In the genomic region with DNA sequence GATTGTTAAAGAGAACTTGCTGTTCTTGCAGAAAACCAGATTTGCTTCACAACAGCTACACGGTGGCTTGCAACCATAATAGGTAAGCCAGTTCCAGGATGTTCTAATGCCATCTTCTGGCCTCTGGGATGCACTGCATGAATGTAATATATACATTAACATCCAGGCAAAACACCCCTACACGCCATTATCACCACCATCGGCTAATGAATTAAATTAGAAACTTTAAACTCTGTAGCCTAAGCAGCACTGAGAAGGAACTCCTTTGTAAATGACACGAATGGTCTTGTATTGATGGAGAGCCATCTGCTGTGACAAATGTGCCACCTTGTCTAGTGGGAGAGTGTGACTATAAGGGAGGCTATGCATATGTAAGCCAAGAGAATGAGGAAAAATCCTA, we compare ENCODE assay signal across 11 mouse cellular contexts. TPM values are rescaled to one million over a fixed set of nuclear protein-coding genes. Genes with fewer than 3 reads are reported as not detected.
DNase-seq lines count a peak whose midpoint lies in the region; ATAC-seq and TF ChIP-seq lines count a peak whose summit lies in the region.
"Had no signal": no experiment of that assay in that cellular context is flagged by ENCODE, and none has a peak within 500 bp of the region (broad histone marks: within the 10 kb centered on the region; RNA-seq: fewer than 3 reads in every experiment).

No protein-coding gene starts in this region.

- H3K9ac ChIP-seq in lung, embryonic 14.5 days = no peak overlapping the region
- H3K9ac ChIP-seq: neural tube, embryonic 13.5 days had no signal

- no peaks in the 10 kb centered on the region for H3K9me3 ChIP-seq in lung, embryonic 14.5 days (ENCODE audit: low read depth, low read length)
- H3K9me3 ChIP-seq: G1E; neural tube, embryonic 13.5 days had no signal

- no peak for ATAC-seq in lung, embryonic 14.5 days (ENCODE audit: insufficient read depth)
- ATAC-seq in erythroblast, adult 5-6 weeks (replicated peaks; ENCODE audit: low FRiP score, poor library complexity, severe bottlenecking) = no peak
- no peak for ATAC-seq in monocyte, adult 5-6 weeks (replicated peaks; ENCODE audit: insufficient number of reproducible peaks, low FRiP score, low TSS enrichment, poor library complexity, severe bottlenecking)

- H3K4me1 ChIP-seq in lung, embryonic 14.5 days (ENCODE audit: insufficient read depth) = no peaks in the 10 kb centered on the region
- H3K4me1 ChIP-seq in lung, adult 2 months (ENCODE audit: control insufficient read depth, insufficient read depth, low read length) = no peaks in the 10 kb centered on the region
- H3K4me1 ChIP-seq: neural tube, embryonic 13.5 days had no signal

- H3K27ac ChIP-seq in lung, embryonic 14.5 days (ENCODE audit: low read depth) = no peak overlapping the region
- H3K27ac ChIP-seq: neural tube, embryonic 13.5 days had no signal

- no peak overlapping the region for H3K4me3 ChIP-seq in lung, embryonic 14.5 days (ENCODE audit: low read depth, low read length)
- H3K4me3 ChIP-seq in lung, adult 2 months (replicated peaks; ENCODE audit: extremely low read depth, low read depth, low read length) = no peak overlapping the region
- H3K4me3 ChIP-seq: neural tube, embryonic 13.5 days had no signal

- TF ChIP-seq POLR2A in lung, adult 2 months (IDR thresholded peaks at IDR 0.05; ENCODE audit: borderline replicate concordance, extremely low read depth, low read depth, low read length) = no peak

- H3K36me3 ChIP-seq in lung, embryonic 14.5 days (ENCODE audit: insufficient read depth) = no peaks in the 10 kb centered on the region
- no peaks in the 10 kb centered on the region for H3K36me3 ChIP-seq in splenic B cell, adult 2 months (ENCODE audit: control insufficient read depth, insufficient read depth, low read length, poor library complexity, severe bottlenecking)
- H3K36me3 ChIP-seq: G1E; neural tube, embryonic 13.5 days had no signal

- 36% methylated on average over 4 of the region's 4 CpGs for WGBS in lung, embryonic 14.5 days
- 47% methylated on average over 4 of the region's 4 CpGs for WGBS in lung, adult 2 months

- no peaks in the 10 kb centered on the region for H3K27me3 ChIP-seq in lung, embryonic 14.5 days (ENCODE audit: insufficient read depth, low read length)
- H3K27me3 ChIP-seq in splenic B cell, adult 2 months (ENCODE audit: control insufficient read depth, insufficient read depth, low read length, poor library complexity, severe bottlenecking) = no peaks in the 10 kb centered on the region
- H3K27me3 ChIP-seq: neural tube, embryonic 13.5 days had no signal

- peak; percentile 56 for TF ChIP-seq CTCF in lung, embryonic 14.5 days (IDR thresholded peaks at IDR 0.05; ENCODE audit: low read depth)
- TF ChIP-seq CTCF in lung, adult 2 months (IDR thresholded peaks at IDR 0.05; ENCODE audit: insufficient read depth, low read length) = no peak

- H3K4me2 ChIP-seq in lung, embryonic 14.5 days = no peak overlapping the region
- H3K4me2 ChIP-seq: neural tube, embryonic 13.5 days had no signal

- peak; percentile 21 to 60 for DNase-seq in frontal cortex, postnatal 36 days (ENCODE audit: low spot score in 2 of 2)
- DNase-seq in frontal cortex, postnatal 25 days (ENCODE audit: low spot score in 2 of 2) = no peak
- DNase-seq in lung, embryonic 14.5 days = peak; percentile 63
- DNase-seq in lung, adult 2 months = no peak
- DNase-seq in brain, adult 2 months (ENCODE audit: low read depth, low spot score) = peak; percentile 66
- peak; percentile 18 for DNase-seq in splenic B cell, adult 2 months (ENCODE audit: low read depth, low spot score)
- DNase-seq: lung, postnatal 4 days had no signal

RNA-seq across cellular contexts. Expression of a gene that starts 11.5 kb away (rescaled TPM):
- 0.22 and 0.51 TPM in 2 replicates for polyA plus RNA-seq in lung, embryonic 14.5 days (2014; fragmentation: Nextera tagmentation; extraction: Ambion mirVana)
- 3.0 and 7.0 TPM in 2 replicates for polyA plus RNA-seq in lung, adult 2 months (2012; rRNA removed)
- total RNA-seq in erythroblast, adult 5-6 weeks (2015; ENCODE audit: low replicate concordance) = 0.58 and 1.7 TPM in 2 replicates
- 1.5 TPM in 2 replicates for total RNA-seq in erythroblast, adult 5-6 weeks (2017; ENCODE audit: low replicate concordance)
- 43.2 to 65.9 TPM (median 45.7 TPM) in 3 replicates for total RNA-seq in monocyte, adult 5-6 weeks (2017)

Comparison
In these comparisons a context has a peak if more than half of its experiments do, and no peak if none do; other contexts are left out.
1. DNase-seq: peak in frontal cortex, postnatal 36 days (2 of 2), lung, embryonic 14.5 days (single experiment), brain, adult 2 months (single experiment) and splenic B cell, adult 2 months (single experiment); none in frontal cortex, postnatal 25 days (0 of 2) and lung, adult 2 months (single experiment).
2. RNA of a gene that starts 11.5 kb away (total RNA-seq): 43.2 to 65.9 TPM in monocyte, adult 5-6 weeks; 0.58 to 1.7 TPM in erythroblast, adult 5-6 weeks; every median in the first group is over 10 times any median in the second.